9 mouse cellular contexts compared by ENCODE assay signal in genomic region chr11:73007698-73008481, GRCm38 (mm10). TPM values are rescaled to one million over a fixed set of nuclear protein-coding genes. Genes with fewer than 3 reads are reported as not detected.
A peak's percentile ranks its signal among the peaks of the same experiment; 100 is the strongest.
DNase-seq lines count a peak whose midpoint lies in the region; ATAC-seq and TF ChIP-seq lines count a peak whose summit lies in the region.
"Had no signal": no experiment of that assay in that cellular context is flagged by ENCODE, and none has a peak within 500 bp of the region (broad histone marks: within the 10 kb centered on the region; RNA-seq: fewer than 3 reads in every experiment).

No protein-coding gene starts in this region.

- no peak for TF ChIP-seq EP300 in lung, postnatal 0 days (IDR thresholded peaks at IDR 0.05)

- TF ChIP-seq CTCF in lung, postnatal 0 days (IDR thresholded peaks at IDR 0.05) = peak; percentile 89

- no peak overlapping the region for H3K4me3 ChIP-seq in midbrain, embryonic 10.5 days
- no peak overlapping the region for H3K4me3 ChIP-seq in midbrain, embryonic 15.5 days
- no peak overlapping the region for H3K4me3 ChIP-seq in lung, postnatal 0 days (ENCODE audit: low read depth, low read length)
- H3K4me3 ChIP-seq: myocyte had no signal

- H3K4me2 ChIP-seq in midbrain, embryonic 15.5 days = no peak overlapping the region
- no peak overlapping the region for H3K4me2 ChIP-seq in lung, postnatal 0 days (replicated peaks; ENCODE audit: low read depth, low read length)

- H3K27me3 ChIP-seq in midbrain, embryonic 10.5 days (ENCODE audit: low read depth, poor library complexity, severe bottlenecking) = peaks cover 24% of the 10 kb centered on the region
- H3K27me3 ChIP-seq in midbrain, embryonic 15.5 days (replicated peaks) = no peaks in the 10 kb centered on the region
- H3K27me3 ChIP-seq in lung, postnatal 0 days (replicated peaks; ENCODE audit: insufficient read depth, low read length) = no peaks in the 10 kb centered on the region; the same call in 1 of the 2 replicates

- 69% methylated on average over 11 of the region's 11 CpGs for WGBS in midbrain, embryonic 10.5 days
- 68% methylated on average over 11 of the region's 11 CpGs for WGBS in midbrain, embryonic 15.5 days
- WGBS in lung, postnatal 0 days = 50% methylated on average over 11 of the region's 11 CpGs

- no peaks in the 10 kb centered on the region for H3K9me3 ChIP-seq in midbrain, embryonic 10.5 days (replicated peaks)
- no peaks in the 10 kb centered on the region for H3K9me3 ChIP-seq in midbrain, embryonic 15.5 days
- H3K9me3 ChIP-seq in lung, postnatal 0 days (ENCODE audit: low read length) = no peaks in the 10 kb centered on the region

- no peak overlapping the region for H3K9ac ChIP-seq in midbrain, embryonic 15.5 days
- H3K9ac ChIP-seq in lung, postnatal 0 days (replicated peaks; ENCODE audit: low read depth) = no peak overlapping the region

- no peak for ATAC-seq in midbrain, embryonic 15.5 days (replicated peaks)
- peak; percentile 54 to 66; a peak in 2 of 4 replicates for ATAC-seq in hematopoietic stem cell, adult 5-6 weeks (replicated peaks in 1 of 2; ENCODE audit: insufficient read depth in 1 of 2, low FRiP score in 2 of 2, low TSS enrichment in 1 of 2, low read depth in 1 of 2, poor library complexity in 2 of 2, severe bottlenecking in 2 of 2)
- peak; percentile 70 for ATAC-seq in lung, postnatal 0 days

- H3K36me3 ChIP-seq in midbrain, embryonic 10.5 days = no peaks in the 10 kb centered on the region
- no peaks in the 10 kb centered on the region for H3K36me3 ChIP-seq in midbrain, embryonic 15.5 days (replicated peaks)
- H3K36me3 ChIP-seq in lung, postnatal 0 days (ENCODE audit: insufficient read depth, low read length) = no peaks in the 10 kb centered on the region

- peak; percentile 57 to 70 for DNase-seq in adrenal gland, adult 18-20 months (ENCODE audit: low spot score in 2 of 2)
- DNase-seq in adrenal gland, adult 8-10 months = no peak
- DNase-seq in midbrain, embryonic 10.5 days (ENCODE audit: low spot score) = peak; percentile 48
- peak; percentile 53 to 64 for DNase-seq in cerebellum, adult 18-20 months
- peak; percentile 76 for DNase-seq in lung, postnatal 0 days (ENCODE audit: low spot score)
- peak; percentile 21 for DNase-seq in spleen, adult 12 weeks (ENCODE audit: low spot score)

- 0 out of 2 replicates have a peak, but pooled peaks cover 4% of the 10 kb centered on the region for H3K4me1 ChIP-seq in midbrain, embryonic 10.5 days
- no peaks in the 10 kb centered on the region; the same call in 1 of the 2 replicates for H3K4me1 ChIP-seq in midbrain, embryonic 15.5 days
- H3K4me1 ChIP-seq in lung, postnatal 0 days (ENCODE audit: insufficient read depth, low read depth, low read length) = no peaks in the 10 kb centered on the region

- no peak overlapping the region for H3K27ac ChIP-seq in midbrain, embryonic 10.5 days (replicated peaks)
- no peak overlapping the region for H3K27ac ChIP-seq in midbrain, embryonic 15.5 days
- no peak overlapping the region for H3K27ac ChIP-seq in lung, postnatal 0 days (ENCODE audit: low read length)

RNA-seq across cellular contexts. Expression of gene P2rx1, which starts 9.0 kb away (rescaled TPM):
- under 1 TPM; 0.56 to 0.83 TPM for total RNA-seq in adrenal gland, adult 18-20 months (2021)
- under 1 TPM; 0.38 to 0.66 (median 0.46) TPM for total RNA-seq in adrenal gland, adult 8-10 months (2022)
- 1.2 TPM in 2 replicates for polyA plus RNA-seq in midbrain, embryonic 10.5 days (2016; fragmentation: Nextera tagmentation; extraction: Ambion mirVana)
- 0.33 and 0.45 TPM in 2 replicates for polyA plus RNA-seq in midbrain, embryonic 15.5 days (2015; fragmentation: Nextera tagmentation; extraction: Ambion mirVana)
- 11.3 and 12.7 TPM in 2 replicates for total RNA-seq in hematopoietic stem cell, adult 5-6 weeks (2017)
- polyA plus RNA-seq in lung, postnatal 0 days (2015; fragmentation: Nextera tagmentation; extraction: Ambion mirVana) = 1.9 and 2.1 TPM in 2 replicates

RNA-seq across cellular contexts. Expression of gene Camkk1, which starts 10.9 kb away (rescaled TPM):
- total RNA-seq in adrenal gland, adult 18-20 months (2021) = 1 to 10 TPM; 2.5 to 4.5 TPM
- 10 to 100 TPM in 2 of 4 experiments, 1 to 10 TPM in 2; 4.9 to 16.6 (median 10.8) TPM for total RNA-seq in adrenal gland, adult 8-10 months (2022)
- polyA plus RNA-seq in midbrain, embryonic 10.5 days (2016; fragmentation: Nextera tagmentation; extraction: Ambion mirVana) = 5.4 and 7.5 TPM in 2 replicates
- 29.8 and 30.6 TPM in 2 replicates for polyA plus RNA-seq in midbrain, embryonic 15.5 days (2015; fragmentation: Nextera tagmentation; extraction: Ambion mirVana)
- total RNA-seq in hematopoietic stem cell, adult 5-6 weeks (2017) = 5.1 and 8.4 TPM in 2 replicates
- 5.4 and 6.1 TPM in 2 replicates for polyA plus RNA-seq in lung, postnatal 0 days (2015; fragmentation: Nextera tagmentation; extraction: Ambion mirVana)

RNA-seq across cellular contexts. Expression of gene Ncbp3, which starts 39.7 kb away (rescaled TPM):
- total RNA-seq in adrenal gland, adult 18-20 months (2021) = 10 to 100 TPM in 1 of 2 experiments, 1 to 10 TPM in 1; 9.2 to 10.5 TPM
- 10 to 100 TPM; 11.7 to 19.3 (median 14.4) TPM for total RNA-seq in adrenal gland, adult 8-10 months (2022)
- polyA plus RNA-seq in midbrain, embryonic 10.5 days (2016; fragmentation: Nextera tagmentation; extraction: Ambion mirVana) = 11.7 and 12.2 TPM in 2 replicates
- 10.9 and 12.7 TPM in 2 replicates for polyA plus RNA-seq in midbrain, embryonic 15.5 days (2015; fragmentation: Nextera tagmentation; extraction: Ambion mirVana)
- total RNA-seq in hematopoietic stem cell, adult 5-6 weeks (2017) = 14.4 and 15.8 TPM in 2 replicates
- polyA plus RNA-seq in lung, postnatal 0 days (2015; fragmentation: Nextera tagmentation; extraction: Ambion mirVana) = 5.3 and 6.5 TPM in 2 replicates

RNA-seq across cellular contexts. Expression of gene Atp2a3, which starts 46.9 kb away (rescaled TPM):
- total RNA-seq in adrenal gland, adult 18-20 months (2021) = 10 to 100 TPM in 1 of 2 experiments, 1 to 10 TPM in 1; 8.6 to 10.2 TPM
- 10 to 100 TPM; 10.6 to 19.8 (median 12.4) TPM for total RNA-seq in adrenal gland, adult 8-10 months (2022)
- polyA plus RNA-seq in midbrain, embryonic 10.5 days (2016; fragmentation: Nextera tagmentation; extraction: Ambion mirVana) = 1.2 TPM in 2 replicates
- 1.0 and 1.1 TPM in 2 replicates for polyA plus RNA-seq in midbrain, embryonic 15.5 days (2015; fragmentation: Nextera tagmentation; extraction: Ambion mirVana)
- 79.5 and 106 TPM in 2 replicates for total RNA-seq in hematopoietic stem cell, adult 5-6 weeks (2017)
- polyA plus RNA-seq in lung, postnatal 0 days (2015; fragmentation: Nextera tagmentation; extraction: Ambion mirVana) = 30.7 and 33.1 TPM in 2 replicates
